Mouse (Mus musculus): ENCODE measurements around the gene Bbs9. TPM values are rescaled to one million over a fixed set of nuclear protein-coding genes. Genes with fewer than 3 reads are reported as not detected.
A peak's percentile ranks its signal among the peaks of the same experiment; 100 is the strongest.
"Not testable (repeated sequence)": the region's sequence is repeated elsewhere in the genome, so short reads cannot be mapped to it uniquely, and the experiment has no call there.

Gene Bbs9
- polyA plus RNA-seq, 1 experiment from 2014 or later: 15.9 TPM

GRCm38 (mm10) chr9:22708970-22709726 lies 233.6 kb downstream of the Bbs9 start:
- no peaks in the 10 kb centered on the region for H3K9me3 ChIP-seq
- WGBS: 30% methylated on average over 19 of the region's 19 CpGs
- no peak overlapping the region for H3K4me2 ChIP-seq (replicated peaks)
- peaks cover 2% of the 10 kb centered on the region; the same call in 1 of the 2 replicates for H3K27me3 ChIP-seq
- no peak overlapping the region for H3K9ac ChIP-seq
- peaks cover 34% of the 10 kb centered on the region for H3K4me1 ChIP-seq
- no peak overlapping the region for H3K4me3 ChIP-seq
- peak overlapping the region; percentile 55; the same call in 1 of the 2 replicates for H3K27ac ChIP-seq
- no peaks in the 10 kb centered on the region for H3K36me3 ChIP-seq
- ATAC-seq (ENCODE audit: low FRiP score, low read depth): peak; percentile 58; the same call in 1 of the 2 replicates

- ATAC-seq (ENCODE audit: low FRiP score, low read depth): 0 out of 2 replicates have a peak, but pooled peaks have one; percentile 45
- peaks cover 34% of the 10 kb centered on the region for H3K4me1 ChIP-seq
- H3K4me2 ChIP-seq (replicated peaks): no peak overlapping the region
- H3K9me3 ChIP-seq: no peaks in the 10 kb centered on the region
- peaks cover 2% of the 10 kb centered on the region; the same call in 1 of the 2 replicates for H3K27me3 ChIP-seq
- no peak overlapping the region for H3K9ac ChIP-seq
- H3K4me3 ChIP-seq: no peak overlapping the region
- 55% methylated on average over 7 of the region's 7 CpGs for WGBS
- no peaks in the 10 kb centered on the region for H3K36me3 ChIP-seq
- no peak overlapping the region for H3K27ac ChIP-seq
These were observed 234.5 kb downstream of the Bbs9 start for GRCm38 (mm10) chr9:22710032-22710431.

- Histone ChIP-seq H3K9ac (no peak overlapping the region), H3K27me3 (peaks cover 2% of the 10 kb centered on the region; the same call in 1 of the 2 replicates), H3K9me3 (no peaks in the 10 kb centered on the region), H3K36me3 (no peaks in the 10 kb centered on the region), H3K4me2 (replicated peaks) (no peak overlapping the region), H3K27ac (no peak overlapping the region), H3K4me3 (no peak overlapping the region), H3K4me1 (peaks cover 28% of the 10 kb centered on the region)
- 82% methylated on average over 2 of the region's 2 CpGs for WGBS
- ATAC-seq (ENCODE audit: low FRiP score, low read depth): no peak
These were observed 235.8 kb downstream of the Bbs9 start for GRCm38 (mm10) chr9:22711339-22711738.

GRCm38 (mm10) chr9:22712743-22713142 lies 237.2 kb downstream of the Bbs9 start:
- peaks cover 14% of the 10 kb centered on the region for H3K4me1 ChIP-seq
- H3K4me3 ChIP-seq: no peak overlapping the region
- no peaks in the 10 kb centered on the region for H3K9me3 ChIP-seq
- H3K27me3 ChIP-seq: peaks cover 2% of the 10 kb centered on the region; the same call in 1 of the 2 replicates
- H3K27ac ChIP-seq: no peak overlapping the region
- H3K36me3 ChIP-seq: no peaks in the 10 kb centered on the region
- no peak overlapping the region for H3K9ac ChIP-seq
- H3K4me2 ChIP-seq (replicated peaks): no peak overlapping the region
- 73% methylated on average over 3 of the region's 3 CpGs for WGBS
- ATAC-seq (ENCODE audit: low FRiP score, low read depth): no peak

- H3K36me3 ChIP-seq; H3K27me3 ChIP-seq; H3K4me3 ChIP-seq; ATAC-seq (ENCODE audit: low FRiP score, low read depth); H3K9me3 ChIP-seq; H3K27ac ChIP-seq; H3K4me2 ChIP-seq (replicated peaks); H3K9ac ChIP-seq: not testable (repeated sequence)
- peaks cover 14% of the 10 kb centered on the region for H3K4me1 ChIP-seq
- 33% methylated on average over 4 of the region's 4 CpGs for WGBS
These were observed 237.8 kb downstream of the Bbs9 start for GRCm38 (mm10) chr9:22713286-22713685.

- ATAC-seq (ENCODE audit: low FRiP score, low read depth): no peak
- H3K27ac ChIP-seq: no peak overlapping the region
- H3K9ac ChIP-seq: no peak overlapping the region
- H3K9me3 ChIP-seq: no peaks in the 10 kb centered on the region
- no peak overlapping the region for H3K4me3 ChIP-seq
- 86% methylated on average over 4 of the region's 4 CpGs for WGBS
- no peaks in the 10 kb centered on the region for H3K4me1 ChIP-seq
- H3K27me3 ChIP-seq: no peaks in the 10 kb centered on the region
- H3K4me2 ChIP-seq (replicated peaks): no peak overlapping the region
- H3K36me3 ChIP-seq: no peaks in the 10 kb centered on the region
These were observed 242.1 kb downstream of the Bbs9 start for GRCm38 (mm10) chr9:22717583-22717982.

- 60% methylated on average over 8 of the region's 8 CpGs for WGBS
- no peak overlapping the region for H3K4me3 ChIP-seq
- no peaks in the 10 kb centered on the region for H3K36me3 ChIP-seq
- H3K27ac ChIP-seq: no peak overlapping the region
- H3K4me2 ChIP-seq (replicated peaks): no peak overlapping the region
- H3K9ac ChIP-seq: no peak overlapping the region
- no peaks in the 10 kb centered on the region for H3K4me1 ChIP-seq
- no peaks in the 10 kb centered on the region for H3K9me3 ChIP-seq
- no peaks in the 10 kb centered on the region for H3K27me3 ChIP-seq
- no peak for ATAC-seq (ENCODE audit: low FRiP score, low read depth)
These were observed 242.8 kb downstream of the Bbs9 start for GRCm38 (mm10) chr9:22718174-22718823.

- Histone ChIP-seq H3K9ac (no peak overlapping the region), H3K4me3 (no peak overlapping the region), H3K27ac (no peak overlapping the region), H3K27me3 (no peaks in the 10 kb centered on the region), H3K9me3 (no peaks in the 10 kb centered on the region), H3K4me1 (no peaks in the 10 kb centered on the region), H3K36me3 (no peaks in the 10 kb centered on the region), H3K4me2 (replicated peaks) (no peak overlapping the region)
- ATAC-seq (ENCODE audit: low FRiP score, low read depth): no peak
- WGBS: 78% methylated on average over 1 of the region's 1 CpGs
These were observed 257.1 kb downstream of the Bbs9 start for GRCm38 (mm10) chr9:22732646-22733045.

GRCm38 (mm10) chr9:22734954-22735353 lies 259.4 kb downstream of the Bbs9 start:
- Histone ChIP-seq H3K4me1 (no peaks in the 10 kb centered on the region), H3K36me3 (no peaks in the 10 kb centered on the region), H3K27ac (no peak overlapping the region), H3K9ac (no peak overlapping the region), H3K4me3 (no peak overlapping the region), H3K4me2 (replicated peaks) (no peak overlapping the region), H3K9me3 (no peaks in the 10 kb centered on the region), H3K27me3 (no peaks in the 10 kb centered on the region)
- WGBS: 38% methylated on average over 8 of the region's 8 CpGs
- peak; percentile 61; the same call in 1 of the 2 replicates for ATAC-seq (ENCODE audit: low FRiP score, low read depth)

GRCm38 (mm10) chr9:22735385-22735784 lies 259.9 kb downstream of the Bbs9 start:
- ATAC-seq (ENCODE audit: low FRiP score, low read depth): no peak
- Histone ChIP-seq H3K9ac (no peak overlapping the region), H3K9me3 (no peaks in the 10 kb centered on the region), H3K4me1 (no peaks in the 10 kb centered on the region), H3K4me3 (no peak overlapping the region), H3K27ac (no peak overlapping the region), H3K36me3 (no peaks in the 10 kb centered on the region), H3K27me3 (no peaks in the 10 kb centered on the region), H3K4me2 (replicated peaks) (no peak overlapping the region)
- WGBS: 94% methylated on average over 8 of the region's 8 CpGs

- Histone ChIP-seq H3K9me3 (no peaks in the 10 kb centered on the region), H3K4me3 (no peak overlapping the region), H3K4me1 (no peaks in the 10 kb centered on the region), H3K9ac (no peak overlapping the region), H3K27me3 (no peaks in the 10 kb centered on the region), H3K36me3 (no peaks in the 10 kb centered on the region), H3K27ac (no peak overlapping the region), H3K4me2 (replicated peaks) (no peak overlapping the region)
- WGBS: 53% methylated on average over 6 of the region's 6 CpGs
- ATAC-seq (ENCODE audit: low FRiP score, low read depth): no peak
These were observed 262.4 kb downstream of the Bbs9 start for GRCm38 (mm10) chr9:22737893-22738292.

GRCm38 (mm10) chr9:22738861-22739260 lies 263.3 kb downstream of the Bbs9 start:
- no peaks in the 10 kb centered on the region for H3K27me3 ChIP-seq
- H3K4me2 ChIP-seq (replicated peaks): no peak overlapping the region
- no peaks in the 10 kb centered on the region for H3K36me3 ChIP-seq
- H3K27ac ChIP-seq: no peak overlapping the region
- no peak for ATAC-seq (ENCODE audit: low FRiP score, low read depth)
- no peak overlapping the region for H3K9ac ChIP-seq
- WGBS: 85% methylated on average over 3 of the region's 3 CpGs
- no peaks in the 10 kb centered on the region for H3K9me3 ChIP-seq
- no peak overlapping the region for H3K4me3 ChIP-seq
- H3K4me1 ChIP-seq: no peaks in the 10 kb centered on the region

Measured in limb, embryonic 13.5 days (tissue).